Mouse (Mus musculus): ENCODE data around the gene Vmp1. TPM values are rescaled to one million over a fixed set of nuclear protein-coding genes. Genes with fewer than 3 reads are reported as not detected.

The Vmp1 gene
- polyA plus RNA-seq, 1 experiment from 2014 or later, result 173 TPM

DNA sequence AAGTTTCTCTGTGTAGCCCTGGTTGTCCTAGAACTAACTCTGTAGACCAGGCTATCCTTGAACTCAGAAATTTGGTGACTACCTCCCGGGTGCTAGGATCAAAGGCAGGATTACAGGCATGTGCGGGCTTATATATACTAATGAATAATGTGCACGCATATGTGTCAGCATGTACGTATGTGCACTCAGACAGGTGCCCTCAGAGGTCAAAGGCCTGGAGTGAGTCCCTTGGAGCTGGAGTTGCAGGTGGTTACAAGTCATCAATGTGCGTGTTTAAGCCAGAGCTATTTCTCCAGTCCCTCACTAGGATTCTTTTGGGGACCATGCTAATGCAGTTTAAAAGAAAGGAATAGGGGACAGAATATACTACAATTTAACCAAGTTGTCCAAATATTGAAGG is 85.5 kb downstream of the Vmp1 start:
- ATAC-seq (ENCODE audit: low FRiP score, low TSS enrichment), result no peak
- H3K27me3 ChIP-seq (ENCODE audit: insufficient read depth, low read length), result no peaks in the 10 kb centered on the region

DNA sequence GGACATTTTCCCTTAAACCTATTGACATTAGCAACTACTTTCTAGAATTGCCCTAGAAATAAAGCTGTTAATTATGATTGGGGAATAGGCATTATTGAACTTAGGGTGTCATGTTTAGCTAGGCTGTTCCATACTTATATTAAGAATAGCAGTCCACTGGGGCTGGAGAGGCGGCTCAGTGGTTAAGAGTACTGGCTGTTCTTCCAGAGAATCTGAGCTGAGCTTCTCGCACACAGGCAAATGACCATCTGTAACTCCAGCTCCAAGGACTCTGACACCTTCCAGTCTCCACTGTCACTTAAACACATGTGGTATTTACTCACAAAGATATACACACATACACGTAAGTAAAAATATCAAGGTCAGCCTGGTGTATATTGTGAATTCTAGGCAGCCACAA is 86.7 kb downstream of the Vmp1 start:
- H3K27me3 ChIP-seq (ENCODE audit: insufficient read depth, low read length), result no peaks in the 10 kb centered on the region
- no peaks in the 10 kb centered on the region for H3K9me3 ChIP-seq (ENCODE audit: low read length)
- 90% methylated on average over 3 of the region's 3 CpGs for WGBS
- H3K27ac ChIP-seq (ENCODE audit: low read length), result no peak overlapping the region
- no peaks in the 10 kb centered on the region for H3K36me3 ChIP-seq (ENCODE audit: insufficient read depth, low read length)
- peaks cover 13% of the 10 kb centered on the region for H3K4me1 ChIP-seq (ENCODE audit: insufficient read depth, low read length)
- no peak overlapping the region for H3K4me2 ChIP-seq (replicated peaks; ENCODE audit: low read depth, low read length)
- no peak overlapping the region for H3K4me3 ChIP-seq (ENCODE audit: low read length)
- no peak overlapping the region for H3K9ac ChIP-seq (replicated peaks; ENCODE audit: low read length)
- no peak for ATAC-seq (ENCODE audit: low FRiP score, low TSS enrichment)

More for the DNA sequence above, 85.5 kb downstream of the Vmp1 start:
- Histone ChIP-seq H3K9me3 (ENCODE audit: low read length) (no peaks in the 10 kb centered on the region), H3K4me3 (ENCODE audit: low read length) (no peak overlapping the region), H3K9ac (replicated peaks; ENCODE audit: low read length) (no peak overlapping the region), H3K27ac (ENCODE audit: low read length) (no peak overlapping the region), H3K4me2 (replicated peaks; ENCODE audit: low read depth, low read length) (no peak overlapping the region), H3K4me1 (ENCODE audit: insufficient read depth, low read length) (peaks cover 10% of the 10 kb centered on the region), H3K36me3 (ENCODE audit: insufficient read depth, low read length) (no peaks in the 10 kb centered on the region)
- WGBS, result 88% methylated on average over 5 of the region's 5 CpGs

GRCm38 (mm10) chr11:86596187-86596960 is 87.3 kb downstream of the Vmp1 start:
- Histone ChIP-seq H3K4me1 (ENCODE audit: insufficient read depth, low read length) (peaks cover 13% of the 10 kb centered on the region), H3K4me2 (replicated peaks; ENCODE audit: low read depth, low read length) (no peak overlapping the region), H3K9me3 (ENCODE audit: low read length) (no peaks in the 10 kb centered on the region), H3K27ac (ENCODE audit: low read length) (no peak overlapping the region), H3K27me3 (ENCODE audit: insufficient read depth, low read length) (no peaks in the 10 kb centered on the region), H3K9ac (replicated peaks; ENCODE audit: low read length) (no peak overlapping the region), H3K4me3 (ENCODE audit: low read length) (no peak overlapping the region), H3K36me3 (ENCODE audit: insufficient read depth, low read length) (no peaks in the 10 kb centered on the region)
- no peak for ATAC-seq (ENCODE audit: low FRiP score, low TSS enrichment)
- WGBS, result 82% methylated on average over 7 of the region's 7 CpGs

DNA sequence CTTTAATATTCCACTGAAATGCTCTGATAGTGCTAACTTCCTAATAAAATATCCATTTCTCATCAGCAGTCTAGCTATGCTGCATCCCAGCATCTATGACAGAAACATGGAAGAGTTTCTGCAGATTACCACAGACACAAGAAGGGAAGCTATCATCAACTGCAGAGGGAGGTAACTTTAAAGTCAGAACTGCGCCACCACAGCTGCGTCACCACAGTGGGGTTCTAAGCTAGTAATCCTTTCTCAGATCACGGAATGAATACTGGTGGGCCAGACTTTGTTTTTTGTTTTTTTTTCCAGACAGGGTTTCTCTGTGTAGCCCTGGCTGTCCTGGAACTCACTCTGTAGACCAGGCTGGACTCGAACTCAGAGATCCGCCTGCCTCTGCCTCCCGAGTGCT is 88.3 kb downstream of the Vmp1 start:
- no peak overlapping the region for H3K4me2 ChIP-seq (replicated peaks; ENCODE audit: low read depth, low read length)
- 95% methylated on average over 6 of the region's 6 CpGs for WGBS
- H3K9me3 ChIP-seq (ENCODE audit: low read length), result no peaks in the 10 kb centered on the region
- no peak for ATAC-seq (ENCODE audit: low FRiP score, low TSS enrichment)
- H3K36me3 ChIP-seq (ENCODE audit: insufficient read depth, low read length), result no peaks in the 10 kb centered on the region
- no peak overlapping the region for H3K27ac ChIP-seq (ENCODE audit: low read length)
- no peak overlapping the region for H3K9ac ChIP-seq (replicated peaks; ENCODE audit: low read length)
- no peaks in the 10 kb centered on the region for H3K27me3 ChIP-seq (ENCODE audit: insufficient read depth, low read length)
- H3K4me1 ChIP-seq (ENCODE audit: insufficient read depth, low read length), result peaks cover 13% of the 10 kb centered on the region
- no peak overlapping the region for H3K4me3 ChIP-seq (ENCODE audit: low read length)

- peaks cover 13% of the 10 kb centered on the region for H3K4me1 ChIP-seq (ENCODE audit: insufficient read depth, low read length)
- no peaks in the 10 kb centered on the region for H3K36me3 ChIP-seq (ENCODE audit: insufficient read depth, low read length)
- 80% methylated on average over 6 of the region's 6 CpGs for WGBS
- H3K27me3 ChIP-seq (ENCODE audit: insufficient read depth, low read length), result no peaks in the 10 kb centered on the region
- no peak overlapping the region for H3K4me3 ChIP-seq (ENCODE audit: low read length)
- H3K9ac ChIP-seq (replicated peaks; ENCODE audit: low read length), result no peak overlapping the region
- no peaks in the 10 kb centered on the region for H3K9me3 ChIP-seq (ENCODE audit: low read length)
- no peak overlapping the region for H3K27ac ChIP-seq (ENCODE audit: low read length)
- no peak overlapping the region for H3K4me2 ChIP-seq (replicated peaks; ENCODE audit: low read depth, low read length)
- ATAC-seq (ENCODE audit: low FRiP score, low TSS enrichment), result no peak
These were observed 89.3 kb downstream of the Vmp1 start for GRCm38 (mm10) chr11:86594188-86594876.

DNA sequence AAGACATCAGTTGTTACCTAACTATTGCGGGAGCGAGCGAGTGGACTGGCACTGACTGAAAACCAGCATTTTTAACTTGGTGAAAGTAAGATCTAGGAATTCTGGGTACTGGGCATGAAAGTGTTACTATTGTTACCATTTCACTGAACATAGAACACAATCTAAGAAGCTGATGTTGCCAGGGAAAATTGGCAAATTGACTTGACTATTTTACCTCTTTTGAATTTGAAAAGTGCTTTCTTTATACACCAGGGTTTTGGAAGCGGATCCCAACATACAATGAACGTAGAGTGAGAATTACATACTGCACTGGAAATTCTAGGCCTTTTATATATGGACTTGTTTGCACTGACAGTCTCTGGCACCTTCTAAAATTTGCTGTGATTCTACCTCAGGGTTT is 90.2 kb downstream of the Vmp1 start:
- peak overlapping the region; percentile 65 for H3K27ac ChIP-seq (ENCODE audit: low read length)
- no peak for ATAC-seq (ENCODE audit: low FRiP score, low TSS enrichment)
- no peak overlapping the region for H3K4me2 ChIP-seq (replicated peaks; ENCODE audit: low read depth, low read length)
- H3K4me1 ChIP-seq (ENCODE audit: insufficient read depth, low read length), result peaks cover 13% of the 10 kb centered on the region
- WGBS, result 88% methylated on average over 5 of the region's 5 CpGs
- H3K27me3 ChIP-seq (ENCODE audit: insufficient read depth, low read length), result no peaks in the 10 kb centered on the region
- no peak overlapping the region for H3K4me3 ChIP-seq (ENCODE audit: low read length)
- H3K9me3 ChIP-seq (ENCODE audit: low read length), result no peaks in the 10 kb centered on the region
- H3K9ac ChIP-seq (replicated peaks; ENCODE audit: low read length), result no peak overlapping the region
- H3K36me3 ChIP-seq (ENCODE audit: insufficient read depth, low read length), result no peaks in the 10 kb centered on the region

DNA sequence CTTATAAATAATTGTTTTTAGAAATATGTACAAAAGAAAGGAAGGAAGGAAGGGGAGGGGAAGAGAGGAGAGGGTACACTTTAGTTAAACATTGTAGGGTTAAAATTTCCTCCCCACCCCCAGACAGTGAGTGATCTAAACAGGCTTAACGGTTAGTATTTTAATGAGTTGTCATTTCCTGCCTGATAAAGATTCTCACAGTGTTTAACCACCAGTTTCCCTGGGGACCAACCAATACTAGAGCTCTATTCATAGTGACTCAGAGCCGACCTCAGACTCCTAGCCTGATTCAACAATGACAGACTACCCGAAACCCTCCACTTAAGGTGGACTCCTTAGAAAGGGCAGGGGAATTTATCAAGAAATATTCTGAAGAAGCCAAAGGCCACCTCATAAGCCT is 90.6 kb downstream of the Vmp1 start:
- Histone ChIP-seq H3K4me3 (ENCODE audit: low read length) (no peak overlapping the region), H3K36me3 (ENCODE audit: insufficient read depth, low read length) (no peaks in the 10 kb centered on the region), H3K27ac (ENCODE audit: low read length) (peak overlapping the region; percentile 65), H3K4me1 (ENCODE audit: insufficient read depth, low read length) (peaks cover 16% of the 10 kb centered on the region), H3K9ac (replicated peaks; ENCODE audit: low read length) (no peak overlapping the region), H3K4me2 (replicated peaks; ENCODE audit: low read depth, low read length) (no peak overlapping the region), H3K9me3 (ENCODE audit: low read length) (no peaks in the 10 kb centered on the region), H3K27me3 (ENCODE audit: insufficient read depth, low read length) (no peaks in the 10 kb centered on the region)
- ATAC-seq (ENCODE audit: low FRiP score, low TSS enrichment), result peak; percentile 51; the same call in 1 of the 2 replicates
- WGBS, result 24% methylated on average over 3 of the region's 3 CpGs

DNA sequence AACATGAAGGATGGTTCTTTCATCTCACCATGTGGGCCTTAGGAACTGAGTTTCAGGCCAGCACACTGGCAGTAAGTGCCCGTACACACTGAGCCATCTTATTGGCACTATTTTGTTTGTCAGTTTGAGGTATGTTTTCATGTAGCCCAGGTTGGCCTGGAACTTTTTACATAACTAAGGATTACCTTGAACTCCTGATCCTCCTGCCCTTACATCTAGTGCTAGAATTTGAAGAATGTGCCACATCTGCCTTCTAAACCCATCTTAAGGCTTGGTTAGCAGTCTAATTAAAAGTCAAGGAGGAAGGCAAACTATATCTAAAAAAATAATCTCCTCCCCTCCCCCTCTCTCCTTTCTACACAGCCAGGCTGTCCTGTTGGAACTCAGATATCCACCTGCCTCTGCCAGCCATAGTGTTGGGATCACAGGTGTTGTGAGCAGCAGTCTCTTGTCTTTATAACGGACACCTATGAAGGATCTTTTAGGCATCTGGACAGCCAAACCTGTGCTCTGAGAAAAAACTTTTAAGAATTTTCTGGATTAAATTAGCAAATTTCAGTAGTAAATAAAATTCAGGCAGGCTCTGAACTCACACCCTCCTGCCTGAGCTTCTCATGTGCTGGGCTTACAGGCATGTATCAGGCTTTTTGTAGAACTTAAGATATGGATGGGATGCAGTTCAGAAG is 91.6 kb downstream of the Vmp1 start:
- no peak overlapping the region for H3K9ac ChIP-seq (replicated peaks; ENCODE audit: low read length)
- H3K4me1 ChIP-seq (ENCODE audit: insufficient read depth, low read length), result peaks cover 23% of the 10 kb centered on the region
- H3K4me2 ChIP-seq (replicated peaks; ENCODE audit: low read depth, low read length), result no peak overlapping the region
- H3K36me3 ChIP-seq (ENCODE audit: insufficient read depth, low read length), result no peaks in the 10 kb centered on the region
- peak overlapping the region; percentile 58; the same call in 1 of the 2 replicates for H3K27ac ChIP-seq (ENCODE audit: low read length)
- no peaks in the 10 kb centered on the region for H3K27me3 ChIP-seq (ENCODE audit: insufficient read depth, low read length)
- WGBS, result 86% methylated on average over 2 of the region's 2 CpGs
- no peak for ATAC-seq (ENCODE audit: low FRiP score, low TSS enrichment)
- H3K9me3 ChIP-seq (ENCODE audit: low read length), result no peaks in the 10 kb centered on the region
- H3K4me3 ChIP-seq (ENCODE audit: low read length), result no peak overlapping the region

GRCm38 (mm10) chr11:86591301-86591845 is 92.3 kb downstream of the Vmp1 start:
- Histone ChIP-seq H3K27me3 (ENCODE audit: insufficient read depth, low read length) (no peaks in the 10 kb centered on the region), H3K4me2 (replicated peaks; ENCODE audit: low read depth, low read length) (no peak overlapping the region), H3K4me3 (ENCODE audit: low read length) (no peak overlapping the region), H3K9ac (replicated peaks; ENCODE audit: low read length) (no peak overlapping the region), H3K36me3 (ENCODE audit: insufficient read depth, low read length) (no peaks in the 10 kb centered on the region), H3K4me1 (ENCODE audit: insufficient read depth, low read length) (peaks cover 29% of the 10 kb centered on the region), H3K9me3 (ENCODE audit: low read length) (no peaks in the 10 kb centered on the region), H3K27ac (ENCODE audit: low read length) (no peak overlapping the region)
- no peak for ATAC-seq (ENCODE audit: low FRiP score, low TSS enrichment)
- 82% methylated on average over 4 of the region's 4 CpGs for WGBS

Measured in kidney, embryonic 16.5 days (tissue).